Mouse (Mus musculus): Measurements from ENCODE around the gene Hoxd12. TPM values are rescaled to one million over a fixed set of nuclear protein-coding genes. Genes with fewer than 3 reads are reported as not detected.

Gene Hoxd12
- polyA plus RNA-seq, 1 experiment from 2014 or later = 1.1 TPM

DNA sequence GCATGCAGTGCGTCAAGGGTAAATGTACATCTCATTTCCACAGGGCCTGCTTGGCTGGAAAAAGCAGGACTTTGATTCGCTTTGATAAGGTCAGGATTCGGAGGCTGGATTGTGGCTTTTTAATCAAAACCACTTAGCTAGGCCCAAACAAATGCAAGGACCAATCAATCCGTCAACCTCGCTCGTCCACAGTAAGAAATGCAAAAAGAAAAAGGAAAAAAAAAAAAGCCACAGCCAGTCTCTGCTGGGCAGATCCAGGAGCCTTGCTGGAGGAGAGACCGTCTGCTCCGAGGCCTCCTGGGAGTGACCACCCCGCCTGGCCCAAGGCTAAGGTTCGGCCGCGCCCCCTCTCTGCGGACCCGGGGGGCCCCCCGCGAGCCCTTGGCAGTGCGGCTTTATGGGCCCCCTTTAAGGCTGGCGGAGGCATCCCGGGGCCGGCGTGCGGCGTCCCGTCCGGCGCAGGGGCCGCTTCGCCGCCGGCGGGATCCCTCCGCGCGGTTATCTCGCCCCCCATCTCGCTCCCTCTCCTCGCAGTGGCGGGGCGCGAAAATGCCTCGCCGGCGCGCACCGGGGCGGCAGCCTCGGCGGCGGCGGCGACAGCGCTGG, 29.7 kb downstream of the Hoxd12 start, which contains the start of gene Hoxd8:
Gene Hoxd8, plus strand, starts transcription at position 223 of the 606 bp plus-strand sequence.
- H3K27ac ChIP-seq = peak within 1 kb of the TSS; percentile 52
- peaks cover 99% of the 10 kb centered on the region for H3K27me3 ChIP-seq (ENCODE audit: insufficient read depth, poor library complexity, severe bottlenecking)
- peak within 1 kb of the TSS; percentile 59 for H3K4me3 ChIP-seq
- H3K36me3 ChIP-seq = no peaks in the 10 kb centered on the region
- under 1% methylated on average over 34 of the region's 52 CpGs for WGBS
- no peak for DNase-seq (ENCODE audit: low spot score)
- H3K9me3 ChIP-seq = no peaks in the 10 kb centered on the region
- H3K4me1 ChIP-seq = peaks cover 12% of the 10 kb centered on the region

DNA sequence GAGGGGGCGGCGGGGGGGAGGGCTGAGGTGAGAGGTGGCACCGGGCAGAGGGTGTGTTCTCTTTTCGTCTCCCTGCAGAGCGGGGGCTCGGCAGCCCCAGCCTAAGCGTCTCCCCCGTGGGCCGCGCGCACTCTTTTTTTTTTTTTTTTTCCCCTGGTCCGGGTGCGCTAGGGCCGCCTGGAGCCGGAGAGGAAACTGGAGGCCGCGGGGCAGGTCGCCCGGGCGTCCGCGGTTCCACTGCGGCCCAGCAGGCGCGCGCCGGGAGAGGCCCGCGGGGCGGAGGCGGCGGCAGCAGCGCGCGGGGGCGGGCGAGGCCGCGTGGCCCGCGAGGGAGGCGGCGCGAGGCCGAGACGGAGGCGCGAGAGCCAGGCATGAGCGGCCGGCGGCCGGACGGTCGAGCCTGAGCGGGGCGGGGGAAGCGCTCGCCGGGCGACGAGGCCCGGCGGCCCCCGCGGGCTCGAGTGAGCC, 30.2 kb downstream of the Hoxd12 start:
- Histone ChIP-seq H3K4me1 (peaks cover 12% of the 10 kb centered on the region), H3K36me3 (no peaks in the 10 kb centered on the region), H3K9me3 (no peaks in the 10 kb centered on the region), H3K4me3 (peak overlapping the region; percentile 59), H3K27me3 (ENCODE audit: insufficient read depth, poor library complexity, severe bottlenecking) (peaks cover 99% of the 10 kb centered on the region), H3K27ac (peak overlapping the region; percentile 52)
- WGBS = 0% methylated on average over 45 of the region's 66 CpGs
- no peak for DNase-seq (ENCODE audit: low spot score)

DNA sequence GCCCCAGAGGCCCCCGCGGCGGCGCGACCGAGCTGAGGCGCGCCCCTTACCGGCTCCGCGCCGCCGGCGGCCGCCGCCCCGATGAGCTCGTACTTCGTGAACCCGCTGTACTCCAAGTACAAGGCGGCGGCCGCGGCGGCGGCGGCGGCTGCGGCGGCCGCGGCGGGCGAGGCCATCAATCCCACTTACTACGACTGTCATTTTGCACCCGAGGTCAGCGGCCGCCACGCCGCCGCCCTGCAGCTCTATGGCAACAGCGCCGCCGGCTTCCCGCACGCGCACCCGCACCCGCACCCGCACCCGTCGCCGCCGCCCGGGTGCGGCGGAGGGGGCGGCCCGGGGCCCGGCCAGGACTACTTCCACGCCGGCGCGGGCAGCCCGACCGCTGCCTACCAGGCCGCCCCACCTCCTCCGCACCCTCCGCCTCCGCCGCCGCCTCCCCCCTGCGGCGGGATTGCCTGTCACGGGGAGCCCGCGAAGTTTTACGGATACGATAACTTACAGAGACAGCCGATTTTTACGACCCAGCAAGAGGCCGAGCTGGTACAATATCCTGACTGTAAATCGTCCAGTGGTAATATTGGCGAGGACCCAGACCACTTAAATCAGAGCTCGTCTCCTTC, 30.8 kb downstream of the Hoxd12 start:
- DNase-seq (ENCODE audit: low spot score) = no peak
- Histone ChIP-seq H3K4me1 (peaks cover 12% of the 10 kb centered on the region), H3K27me3 (ENCODE audit: insufficient read depth, poor library complexity, severe bottlenecking) (peaks cover 99% of the 10 kb centered on the region), H3K36me3 (no peaks in the 10 kb centered on the region), H3K4me3 (peak overlapping the region; percentile 59), H3K27ac (peak overlapping the region; percentile 52; the same call in 1 of the 2 replicates), H3K9me3 (no peaks in the 10 kb centered on the region)
- 1% methylated on average over 79 of the region's 85 CpGs for WGBS

DNA sequence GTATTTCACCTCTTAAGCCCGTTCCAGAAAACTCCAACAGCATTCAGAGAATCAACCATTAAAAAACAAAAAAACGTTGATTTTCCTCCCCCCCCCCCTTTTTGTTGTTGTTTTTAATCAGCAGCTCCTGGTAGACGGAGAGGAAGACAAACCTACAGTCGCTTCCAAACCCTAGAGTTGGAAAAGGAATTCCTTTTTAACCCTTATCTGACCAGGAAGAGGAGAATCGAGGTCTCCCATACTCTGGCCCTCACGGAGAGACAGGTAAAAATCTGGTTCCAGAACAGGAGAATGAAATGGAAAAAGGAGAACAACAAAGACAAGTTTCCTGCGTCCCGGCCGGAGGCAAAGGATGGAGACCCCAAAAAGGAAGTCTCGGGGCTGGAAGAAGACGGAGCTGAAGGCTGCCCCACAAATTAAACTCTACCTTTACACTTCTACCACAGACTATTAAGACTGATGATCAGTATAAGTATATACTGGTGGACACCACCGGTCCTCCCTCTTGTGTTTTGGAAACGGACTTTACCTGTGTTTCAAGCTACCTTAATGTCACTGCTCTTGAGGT, 31.7 kb downstream of the Hoxd12 start:
- H3K4me1 ChIP-seq = peaks cover 12% of the 10 kb centered on the region
- H3K36me3 ChIP-seq = no peaks in the 10 kb centered on the region
- 1% methylated on average over 13 of the region's 13 CpGs for WGBS
- no peak overlapping the region for H3K27ac ChIP-seq
- peaks cover 99% of the 10 kb centered on the region for H3K27me3 ChIP-seq (ENCODE audit: insufficient read depth, poor library complexity, severe bottlenecking)
- DNase-seq (ENCODE audit: low spot score) = no peak
- H3K4me3 ChIP-seq = no peak overlapping the region
- H3K9me3 ChIP-seq = no peaks in the 10 kb centered on the region

DNA sequence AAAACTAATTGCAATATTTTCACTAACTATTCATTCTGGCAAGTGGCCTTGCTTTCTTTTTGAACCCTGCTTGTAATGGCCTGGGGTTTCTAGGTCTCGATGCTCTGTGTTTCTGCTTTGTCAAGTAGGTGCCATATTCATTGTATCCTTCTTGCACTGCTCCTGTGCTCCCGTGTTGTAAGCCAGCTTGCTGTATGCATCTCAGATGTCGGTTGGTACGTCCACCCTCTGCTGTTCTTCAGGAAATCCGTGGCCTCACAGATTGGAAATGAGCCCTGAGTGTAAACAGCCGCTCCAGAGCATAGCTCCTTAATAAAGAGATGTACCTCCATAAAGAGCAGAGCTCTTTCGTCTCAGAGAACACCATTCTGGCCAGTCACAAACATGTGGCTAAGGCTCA, 32.8 kb downstream of the Hoxd12 start:
- Histone ChIP-seq H3K4me1 (peaks cover 19% of the 10 kb centered on the region), H3K36me3 (no peaks in the 10 kb centered on the region), H3K27me3 (ENCODE audit: insufficient read depth, poor library complexity, severe bottlenecking) (peaks cover 99% of the 10 kb centered on the region), H3K27ac (no peak overlapping the region), H3K4me3 (no peak overlapping the region), H3K9me3 (no peaks in the 10 kb centered on the region)
- WGBS = 7% methylated on average over 7 of the region's 7 CpGs
- DNase-seq (ENCODE audit: low spot score) = no peak

DNA sequence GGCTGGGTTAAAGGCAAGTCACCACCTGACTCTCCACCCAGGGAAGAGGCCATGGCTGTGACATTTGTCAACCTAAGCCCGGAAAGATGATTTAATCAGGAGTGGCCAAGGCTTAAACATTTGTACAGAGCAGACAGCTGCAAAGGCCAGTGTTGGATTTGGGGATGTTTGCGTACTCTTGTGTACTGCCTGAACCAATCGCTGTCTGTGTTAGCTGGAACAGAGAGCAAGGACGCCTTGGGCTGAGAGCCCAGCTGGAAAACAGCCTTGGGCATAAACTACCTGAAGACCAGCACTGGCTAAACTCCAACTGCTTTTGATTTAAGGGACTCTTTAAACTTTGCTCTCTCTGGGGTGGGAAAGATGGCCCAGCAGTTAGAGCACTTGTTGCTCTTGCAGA, 33.9 kb downstream of the Hoxd12 start:
- no peaks in the 10 kb centered on the region for H3K9me3 ChIP-seq
- H3K4me1 ChIP-seq = peaks cover 19% of the 10 kb centered on the region
- DNase-seq (ENCODE audit: low spot score) = no peak
- WGBS = 8% methylated on average over 4 of the region's 4 CpGs
- peaks cover 99% of the 10 kb centered on the region for H3K27me3 ChIP-seq (ENCODE audit: insufficient read depth, poor library complexity, severe bottlenecking)
- H3K4me3 ChIP-seq = no peak overlapping the region
- H3K36me3 ChIP-seq = no peaks in the 10 kb centered on the region
- H3K27ac ChIP-seq = no peak overlapping the region

DNA sequence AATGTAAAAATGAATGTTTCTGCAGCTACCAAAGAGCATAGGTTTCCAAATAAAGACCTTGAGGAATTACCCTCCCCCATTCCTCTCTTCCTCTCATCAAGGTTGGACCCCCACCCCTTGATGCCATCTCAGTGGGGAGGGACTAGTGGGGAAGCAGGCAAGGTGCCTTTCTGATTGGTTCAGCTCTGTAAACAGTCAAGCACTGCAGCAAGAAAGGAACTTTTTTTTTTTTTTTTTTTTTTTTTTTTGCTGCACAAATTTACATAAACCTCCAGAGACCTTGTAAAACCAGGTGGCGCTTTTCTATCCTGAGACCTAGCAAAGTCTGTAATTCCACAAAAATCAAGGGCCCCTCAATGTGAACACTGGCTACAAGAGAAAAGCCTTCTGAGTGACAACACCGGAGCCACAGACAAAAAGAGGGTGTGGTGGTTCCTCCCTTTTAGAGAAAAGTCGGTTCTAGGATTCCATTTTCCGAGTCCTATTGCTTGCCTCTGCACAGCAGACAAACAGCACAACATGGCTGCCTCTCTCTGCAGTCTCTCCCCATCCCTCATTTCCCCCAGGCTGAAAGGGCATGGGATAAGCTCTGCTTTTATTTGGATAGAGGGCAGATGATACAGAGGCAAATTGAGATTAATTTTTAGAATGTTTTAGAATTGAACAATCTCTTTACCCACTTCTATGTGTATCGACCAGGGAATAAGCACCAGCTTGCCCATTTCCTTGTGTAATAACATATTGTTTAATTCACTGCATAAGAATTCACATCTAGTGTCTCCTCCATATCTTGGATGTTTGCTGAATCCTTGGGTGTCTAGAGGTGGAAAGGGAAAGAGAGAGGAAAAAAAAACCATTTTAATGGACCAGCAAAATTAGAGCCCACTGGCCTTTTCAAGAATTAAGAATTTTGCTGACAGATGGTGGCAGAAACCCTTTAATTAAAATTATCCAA, 34.9 kb downstream of the Hoxd12 start:
- Histone ChIP-seq H3K9me3 (no peaks in the 10 kb centered on the region), H3K4me3 (no peak overlapping the region), H3K27ac (no peak overlapping the region), H3K36me3 (no peaks in the 10 kb centered on the region), H3K4me1 (peaks cover 16% of the 10 kb centered on the region), H3K27me3 (ENCODE audit: insufficient read depth, poor library complexity, severe bottlenecking) (peaks cover 99% of the 10 kb centered on the region)
- DNase-seq (ENCODE audit: low spot score) = no peak
- 7% methylated on average over 5 of the region's 5 CpGs for WGBS

DNA sequence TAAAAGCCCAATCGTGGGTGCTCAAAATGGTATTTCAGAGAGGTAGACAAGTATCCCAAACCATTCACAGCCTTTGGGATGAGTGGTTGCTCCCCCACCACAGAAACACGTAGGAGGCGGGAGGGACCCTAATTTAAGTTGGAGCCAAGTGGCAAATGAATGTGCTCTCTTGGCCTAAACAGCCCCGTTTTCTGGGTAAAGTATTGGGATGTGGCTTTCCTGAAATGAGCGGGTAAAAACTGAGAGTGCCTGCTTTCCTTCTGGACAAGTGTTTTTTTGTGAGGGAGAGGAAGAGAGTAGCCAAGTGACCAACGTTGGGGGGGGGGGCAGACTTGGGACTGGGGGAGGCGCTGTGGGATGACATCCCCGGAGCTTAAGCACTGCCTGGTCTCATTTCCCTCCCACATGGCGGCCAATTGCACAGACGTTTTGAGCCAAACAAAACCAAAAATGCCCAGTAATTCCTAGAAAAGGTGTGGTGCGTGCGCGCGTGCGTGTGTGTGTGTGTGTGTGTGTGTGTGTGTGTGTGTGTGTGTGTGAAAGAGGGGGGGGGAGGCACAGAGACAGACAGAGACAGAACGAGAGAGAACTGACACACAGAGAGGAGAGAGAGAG, 36.2 kb downstream of the Hoxd12 start:
- DNase-seq (ENCODE audit: low spot score) = no peak
- H3K27me3 ChIP-seq (ENCODE audit: insufficient read depth, poor library complexity, severe bottlenecking) = peaks cover 99% of the 10 kb centered on the region
- WGBS = under 1% methylated on average over 16 of the region's 16 CpGs

DNA sequence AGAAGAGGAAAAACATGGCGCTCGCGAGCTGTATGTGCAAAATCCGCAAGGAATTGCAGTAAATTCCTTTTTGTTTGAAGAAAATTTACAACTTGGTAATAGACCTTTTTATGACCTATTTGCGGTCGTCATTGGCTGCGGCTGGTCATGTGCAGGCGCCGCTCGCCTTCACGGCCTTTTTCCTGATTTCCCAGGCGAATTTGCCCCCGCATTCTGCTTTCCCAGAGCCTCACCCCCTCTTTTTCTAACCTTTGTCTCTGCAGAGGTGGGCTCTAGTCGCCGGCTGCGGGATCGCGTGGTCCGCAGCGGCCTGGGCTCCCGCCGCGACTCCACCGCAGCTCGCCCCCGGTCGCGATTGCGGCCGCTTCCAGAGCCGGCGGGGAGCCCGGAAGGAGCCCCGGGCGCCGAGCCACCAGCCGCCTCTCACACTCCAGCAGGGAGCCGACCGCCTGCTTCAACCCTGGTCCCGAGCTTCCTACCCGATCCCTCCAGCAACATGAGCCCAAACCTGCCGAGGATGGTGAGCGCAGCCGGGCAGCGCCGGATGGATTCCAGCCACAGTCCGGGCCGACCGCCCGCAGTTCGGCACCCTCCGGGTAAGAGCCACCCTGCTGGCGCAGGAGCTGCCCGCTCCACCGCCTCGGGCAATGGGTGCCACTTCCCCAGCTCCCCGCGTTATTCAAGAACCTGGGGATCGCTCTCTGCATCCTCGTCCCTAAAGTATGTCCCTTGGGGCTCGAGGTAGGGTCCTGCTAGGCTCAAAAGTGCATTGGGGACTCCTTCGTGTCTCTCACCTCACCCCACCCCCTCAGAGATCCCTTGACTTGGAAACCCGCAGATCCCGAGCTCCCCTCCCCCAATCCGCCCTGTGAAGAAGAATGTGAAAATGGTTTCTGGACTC, 37.2 kb downstream of the Hoxd12 start, which contains the start of the genes Hoxd3 and Hoxd4:
Gene Hoxd3, plus strand, starts transcription at position 207 of the 901 bp plus-strand sequence.
Gene Hoxd4, plus strand, starts transcription at position 209 of the 901 bp plus-strand sequence.
- H3K4me3 ChIP-seq = peak within 1 kb of the TSS; percentile 59
- H3K9me3 ChIP-seq = no peaks in the 10 kb centered on the region
- under 1% methylated on average over 65 of the region's 65 CpGs for WGBS
- H3K4me1 ChIP-seq = peaks cover 13% of the 10 kb centered on the region
- DNase-seq (ENCODE audit: low spot score) = no peak
- H3K27ac ChIP-seq = peak within 1 kb of the TSS; percentile 59; the same call in 1 of the 2 replicates
- H3K27me3 ChIP-seq (ENCODE audit: insufficient read depth, poor library complexity, severe bottlenecking) = peaks cover 100% of the 10 kb centered on the region
- H3K36me3 ChIP-seq = no peaks in the 10 kb centered on the region

More for the DNA sequence above, 36.2 kb downstream of the Hoxd12 start:
- H3K4me3 ChIP-seq = peak overlapping the region; percentile 24; the same call in 1 of the 2 replicates
- no peaks in the 10 kb centered on the region for H3K9me3 ChIP-seq
- peaks cover 13% of the 10 kb centered on the region for H3K4me1 ChIP-seq
- no peak overlapping the region for H3K27ac ChIP-seq
- no peaks in the 10 kb centered on the region for H3K36me3 ChIP-seq

DNA sequence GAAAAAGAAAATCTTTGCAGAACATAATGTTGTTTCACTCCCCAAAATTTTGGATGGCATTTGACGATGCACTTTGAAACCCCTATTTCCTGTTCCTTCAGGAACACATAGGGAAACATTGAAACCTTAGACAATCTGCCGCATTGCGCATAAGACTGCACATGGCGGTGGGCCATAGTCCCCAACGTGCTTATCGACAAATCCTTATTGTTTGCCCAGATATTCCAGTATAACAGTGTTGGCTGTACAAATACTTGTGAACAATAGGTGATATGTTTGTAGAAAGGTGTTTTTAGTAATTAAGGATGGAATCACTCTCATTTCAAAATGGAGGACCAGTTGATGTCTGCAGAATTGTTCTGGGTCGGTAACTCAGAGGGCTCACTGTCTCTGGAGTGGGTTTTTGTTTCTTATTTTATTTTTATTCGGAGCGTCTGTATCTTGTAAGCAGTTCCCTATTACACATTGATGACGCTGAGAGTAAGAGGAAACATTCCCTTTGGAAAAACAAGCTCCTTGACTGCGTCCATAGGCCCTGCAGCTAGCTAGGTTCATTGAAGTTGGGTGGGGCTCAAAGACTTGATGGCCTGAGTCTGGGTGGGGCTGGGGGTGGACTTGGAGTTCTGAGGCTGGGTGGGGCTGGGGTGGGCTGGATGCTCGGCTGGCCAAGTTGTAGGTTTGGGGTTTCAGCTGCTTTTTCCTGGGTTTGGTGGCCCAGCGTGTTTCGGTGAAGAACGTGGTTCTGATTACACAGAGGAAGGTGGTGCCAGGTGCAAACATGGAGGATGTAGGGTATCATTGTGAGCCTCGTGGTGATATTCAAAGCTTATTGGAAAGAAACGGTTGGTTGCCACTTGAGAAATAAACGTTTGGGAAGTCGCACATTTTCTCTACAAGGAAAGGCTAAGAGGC, 38.7 kb downstream of the Hoxd12 start:
- Histone ChIP-seq H3K9me3 (no peaks in the 10 kb centered on the region), H3K27ac (no peak overlapping the region), H3K27me3 (ENCODE audit: insufficient read depth, poor library complexity, severe bottlenecking) (peaks cover 100% of the 10 kb centered on the region), H3K36me3 (no peaks in the 10 kb centered on the region), H3K4me3 (no peak overlapping the region), H3K4me1 (peaks cover 13% of the 10 kb centered on the region)
- DNase-seq (ENCODE audit: low spot score) = no peak
- 7% methylated on average over 19 of the region's 19 CpGs for WGBS
